Comparison of ENCODE assay signal across 10 mouse cellular contexts in genomic region chr10:70485287-70485612, GRCm38 (mm10). TPM values are rescaled to one million over a fixed set of nuclear protein-coding genes. Genes with fewer than 3 reads are reported as not detected.
DNase-seq lines count a peak whose midpoint lies in the region; ATAC-seq lines count a peak whose summit lies in the region.
"Had no signal": no experiment of that assay in that cellular context is flagged by ENCODE, and none has a peak within 500 bp of the region (broad histone marks: within the 10 kb centered on the region; RNA-seq: fewer than 3 reads in every experiment).

No protein-coding gene starts in this region.

- peak overlapping the region; percentile 38 for H3K4me2 ChIP-seq in forebrain, embryonic 16.5 days (ENCODE audit: low read length)
- H3K4me2 ChIP-seq in midbrain, embryonic 14.5 days (ENCODE audit: low read length): peak overlapping the region; percentile 40
- no peak overlapping the region for H3K4me2 ChIP-seq in liver, embryonic 11.5 days
- H3K4me2 ChIP-seq: liver, embryonic 13.5 days had no signal

- peak overlapping the region; percentile 1; the same call in 1 of the 2 replicates for H3K27ac ChIP-seq in forebrain, embryonic 16.5 days (ENCODE audit: low read length)
- H3K27ac ChIP-seq in midbrain, embryonic 14.5 days (replicated peaks; ENCODE audit: low read depth, low read length): peak overlapping the region; percentile 85
- H3K27ac ChIP-seq in liver, embryonic 11.5 days (ENCODE audit: low read depth, low read length): no peak overlapping the region
- H3K27ac ChIP-seq: liver, embryonic 13.5 days had no signal

- ATAC-seq in forebrain, embryonic 16.5 days: peak; percentile 83
- ATAC-seq in midbrain, embryonic 14.5 days (ENCODE audit: low FRiP score, low TSS enrichment): peak; percentile 77
- no peak for ATAC-seq in frontal cortex, adult (ENCODE audit: low TSS enrichment)
- ATAC-seq in liver, embryonic 11.5 days (replicated peaks; ENCODE audit: low FRiP score): no peak
- ATAC-seq: Patski had no signal

- under 1% methylated on average over 7 of the region's 7 CpGs for WGBS in forebrain, embryonic 16.5 days
- 2% methylated on average over 7 of the region's 7 CpGs for WGBS in midbrain, embryonic 14.5 days
- 68% methylated on average over 7 of the region's 7 CpGs for WGBS in liver, embryonic 11.5 days

- no peaks in the 10 kb centered on the region for H3K27me3 ChIP-seq in forebrain, embryonic 16.5 days (replicated peaks; ENCODE audit: control insufficient read depth, insufficient read depth, low read length)
- no peaks in the 10 kb centered on the region for H3K27me3 ChIP-seq in midbrain, embryonic 14.5 days (ENCODE audit: control insufficient read depth, insufficient read depth, low read length)
- no peaks in the 10 kb centered on the region for H3K27me3 ChIP-seq in liver, embryonic 11.5 days (replicated peaks; ENCODE audit: control insufficient read depth, insufficient read depth, low read length)
- H3K27me3 ChIP-seq: liver, embryonic 13.5 days; Patski had no signal

- no peak overlapping the region for H3K9ac ChIP-seq in forebrain, embryonic 16.5 days (replicated peaks; ENCODE audit: low read depth, low read length)
- no peak overlapping the region; the same call in 1 of the 2 replicates for H3K9ac ChIP-seq in midbrain, embryonic 14.5 days (replicated peaks; ENCODE audit: low read length)
- H3K9ac ChIP-seq in liver, embryonic 11.5 days (ENCODE audit: low read depth, low read length): no peak overlapping the region
- H3K9ac ChIP-seq: liver, embryonic 13.5 days had no signal

- no peaks in the 10 kb centered on the region; the same call in 1 of the 2 replicates for H3K36me3 ChIP-seq in forebrain, embryonic 16.5 days (ENCODE audit: control insufficient read depth, insufficient read depth)
- H3K36me3 ChIP-seq in midbrain, embryonic 14.5 days (ENCODE audit: control insufficient read depth, insufficient read depth, low read length): peaks cover 3% of the 10 kb centered on the region; the same call in 1 of the 2 replicates
- H3K36me3 ChIP-seq in liver, embryonic 11.5 days (ENCODE audit: control insufficient read depth, insufficient read depth, low read length): no peaks in the 10 kb centered on the region
- H3K36me3 ChIP-seq: liver, embryonic 13.5 days had no signal

- peak; percentile 65 for DNase-seq in kidney, postnatal 10 days
- no peak for DNase-seq in kidney, adult 9 months
- DNase-seq in embryo, embryonic 10 days (ENCODE audit: low spot score): peak; percentile 78
- DNase-seq in midbrain, embryonic 14.5 days: peak; percentile 92
- no peak for DNase-seq in liver, embryonic 11.5 days (ENCODE audit: low spot score)
- no peak for DNase-seq in layer of hippocampus, postnatal 36 days
- DNase-seq: liver, embryonic 13.5 days had no signal

- H3K4me3 ChIP-seq in forebrain, embryonic 16.5 days (replicated peaks; ENCODE audit: low read length): no peak overlapping the region
- no peak overlapping the region for H3K4me3 ChIP-seq in midbrain, embryonic 14.5 days (replicated peaks; ENCODE audit: low read depth, low read length)
- no peak overlapping the region for H3K4me3 ChIP-seq in liver, embryonic 11.5 days (ENCODE audit: low read depth, low read length)
- H3K4me3 ChIP-seq: liver, embryonic 13.5 days had no signal

- H3K4me1 ChIP-seq in forebrain, embryonic 16.5 days (replicated peaks; ENCODE audit: control insufficient read depth, insufficient read depth, low read length): peaks cover 8% of the 10 kb centered on the region
- peaks cover 17% of the 10 kb centered on the region for H3K4me1 ChIP-seq in midbrain, embryonic 14.5 days (ENCODE audit: control insufficient read depth, insufficient read depth, low read length)
- H3K4me1 ChIP-seq in liver, embryonic 11.5 days (replicated peaks; ENCODE audit: control insufficient read depth, insufficient read depth, low read length): no peaks in the 10 kb centered on the region
- H3K4me1 ChIP-seq: liver, embryonic 13.5 days had no signal

- no peaks in the 10 kb centered on the region for H3K9me3 ChIP-seq in forebrain, embryonic 16.5 days (ENCODE audit: control insufficient read depth, low read length)
- no peaks in the 10 kb centered on the region for H3K9me3 ChIP-seq in midbrain, embryonic 14.5 days (ENCODE audit: control insufficient read depth, low read length)
- H3K9me3 ChIP-seq in liver, embryonic 11.5 days (ENCODE audit: control insufficient read depth, low read length): no peaks in the 10 kb centered on the region
- H3K9me3 ChIP-seq: liver, embryonic 13.5 days had no signal

RNA-seq across cellular contexts. Expression of gene Fam13c, which starts 45.0 kb away (rescaled TPM):
- 27.7 and 27.8 TPM in 2 replicates for polyA plus RNA-seq in forebrain, embryonic 16.5 days (2015; fragmentation: Nextera tagmentation; extraction: Ambion mirVana)
- polyA plus RNA-seq in midbrain, embryonic 14.5 days (2014; fragmentation: Nextera tagmentation; extraction: Ambion mirVana): 31.3 and 33.6 TPM in 2 replicates
- polyA plus RNA-seq in liver, embryonic 11.5 days (2014; fragmentation: Nextera tagmentation; extraction: Ambion mirVana): 1.8 TPM in 2 replicates
- 10 to 100 TPM; 88.2 to 88.8 TPM for total RNA-seq in layer of hippocampus, postnatal 36 days (2021)

Comparison
In these comparisons a context has a peak if more than half of its experiments do, and no peak if none do; other contexts are left out.
1. DNase-seq: peak in kidney, postnatal 10 days (single experiment), embryo, embryonic 10 days (single experiment) and midbrain, embryonic 14.5 days (single experiment); none in kidney, adult 9 months (single experiment), liver, embryonic 11.5 days (single experiment) and layer of hippocampus, postnatal 36 days (0 of 2).
2. ATAC-seq: peak in forebrain, embryonic 16.5 days (single experiment) and midbrain, embryonic 14.5 days (single experiment); none in frontal cortex, adult (single experiment) and liver, embryonic 11.5 days (single experiment).
3. RNA of gene Fam13c, which starts 45.0 kb away (polyA plus RNA-seq): 31.3 to 33.6 TPM in midbrain, embryonic 14.5 days and 27.7 to 27.8 TPM in forebrain, embryonic 16.5 days; 1.8 TPM in liver, embryonic 11.5 days; every median in the first group is over 10 times any median in the second.